Mouse (Mus musculus) CH12.LX (cell line): Measurements from ENCODE around the gene Slc7a11.

Experiments
- EP300 ChIP-seq: IDR thresholded peaks from 2 replicates; pipeline ENCODE4 v1.6.1; 2011; ENCODE audit warnings: low read length, improper control_type of control experiment
- POLR2A ChIP-seq: IDR thresholded peaks from 2 replicates; pipeline ENCODE4 v1.6.1; 2011; ENCODE audit warnings: low read depth, mild to moderate bottlenecking, improper control_type of control experiment, low read length
- SMC3 ChIP-seq: IDR thresholded peaks from 2 replicates; pipeline ENCODE4 v1.6.1; 2011; ENCODE audit warnings: low read depth, low read length, improper control_type of control experiment

- no peak for TF ChIP-seq POLR2A
- TF ChIP-seq EP300 = no peak
- TF ChIP-seq SMC3 = no peak
These were observed 348.9 kb downstream of the Slc7a11 start for GRCm38 (mm10) chr3:50094404-50095092.
